Mouse (Mus musculus) brain, embryonic 14.5 days (tissue): Measurements from ENCODE around the gene Tbl3.

ENCODE experiments used
- CTCF ChIP-seq: fragments of 200-500 bp; IDR thresholded peaks from 2 replicates; pipeline ENCODE4 v1.5.1; 2012; ENCODE audit warnings: inconsistent platforms, mild to moderate bottlenecking, moderate library complexity, borderline replicate concordance; ENCODE audit not compliant: insufficient read depth, insufficient read length; ENCODE audit errors: extremely low read depth
- POLR2A ChIP-seq: fragments of 200-500 bp; IDR thresholded peaks from 2 replicates; pipeline ENCODE4 v1.6.1; 2012; ENCODE audit warnings: mild to moderate bottlenecking, inconsistent platforms, borderline replicate concordance; ENCODE audit not compliant: poor library complexity, insufficient read depth, insufficient read length, severe bottlenecking; ENCODE audit errors: extremely low read depth

DNA sequence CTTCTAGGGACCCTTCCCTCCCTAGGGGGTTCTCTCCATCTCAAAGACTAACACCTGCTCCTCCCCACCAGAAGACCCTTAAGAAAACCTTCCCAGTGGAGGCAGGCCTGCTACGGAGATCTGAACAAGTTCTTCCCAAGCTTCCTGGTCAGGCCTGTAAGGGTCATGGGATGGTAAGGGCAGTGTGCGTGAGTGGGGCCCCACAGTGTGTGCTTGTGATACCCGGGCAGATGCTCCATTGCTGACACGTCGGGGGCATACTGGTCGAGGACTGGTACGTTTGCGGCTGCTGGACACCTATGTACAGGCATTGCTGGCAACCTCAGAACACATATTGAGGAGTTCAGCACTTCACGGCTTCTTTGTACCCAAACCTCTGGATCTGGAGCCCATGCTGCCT is 8.7 kb downstream of the Tbl3 start:
- TF ChIP-seq CTCF (no peak), POLR2A (no peak)
